Mouse (Mus musculus) CD8-positive naive resting alpha-beta T cell, adult 57 days (primary cell): Measurements from ENCODE around the gene Rassf2. TPM values are rescaled to one million over a fixed set of nuclear protein-coding genes. Genes with fewer than 3 reads are reported as not detected.

Experiments
- total RNA-seq: library from RNA; stranded (reverse); gene quantifications from one replicate; pipeline ENCODE4 v1.2.4, GENCODE M21; 2023

Rassf2 gene
- 208 TPM for total RNA-seq

GRCm38 (mm10) chr2:132029646-132030417 lies at the start of gene Rassf2:
TSS of gene Rassf2 (minus strand) at chr2:132030258.

GRCm38 (mm10) chr2:131950598-131951095 lies 79.4 kb downstream of the Rassf2 start, which contains the start of gene Prnd:
TSS of gene Prnd (plus strand) at chr2:131950861.

Other genes with a start within 250 kb of the Rassf2 start
- not detected for gene Erv3, start 170.5 kb downstream of the Rassf2 start, total RNA-seq
- 5.6 TPM for gene Prnp, start 120.3 kb downstream of the Rassf2 start, total RNA-seq
- gene Prn, start 120.3 kb downstream of the Rassf2 start, total RNA-seq: not detected
- not detected for gene Prnd, start 79.4 kb downstream of the Rassf2 start, total RNA-seq
- gene Slc23a2, start 114.8 kb upstream of the Rassf2 start, total RNA-seq: 34.2 TPM
- gene Tmem230, start 217.5 kb upstream of the Rassf2 start, total RNA-seq: 24.8 TPM
- 232 TPM for gene Pcna, start 223.1 kb upstream of the Rassf2 start, total RNA-seq
- gene Cds2, start 232.9 kb upstream of the Rassf2 start, total RNA-seq: 70.4 TPM